Mouse (Mus musculus) T-cell, adult 2 months (primary cell): ENCODE results near the gene Cldn9.

Source experiments
- DNase-seq: peaks from one replicate; pipeline ENCODE4 v3.0.0; 2022; ENCODE audit warnings: low spot score

Cldn9 gene

DNA sequence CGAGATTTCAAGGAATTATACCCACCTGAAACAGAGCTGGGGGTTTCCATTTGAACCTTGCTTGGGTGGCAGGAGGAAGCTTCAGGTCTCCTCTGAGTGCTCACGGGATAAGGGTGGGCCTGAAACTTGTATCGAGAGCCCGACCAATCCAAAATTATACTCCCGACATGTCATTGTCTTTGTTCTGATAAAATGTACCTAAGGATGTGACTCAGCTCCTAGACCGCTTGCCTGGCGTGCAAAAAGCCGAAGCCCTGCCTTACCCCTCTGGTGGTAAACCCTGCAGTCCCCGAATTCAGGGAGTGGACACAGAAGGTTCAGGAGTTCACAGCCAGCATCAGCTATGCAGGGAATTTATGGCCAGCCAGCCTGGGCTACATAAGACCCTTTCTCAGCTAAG is 3.5 kb downstream of the Cldn9 start:
- DNase-seq: no peak

DNA sequence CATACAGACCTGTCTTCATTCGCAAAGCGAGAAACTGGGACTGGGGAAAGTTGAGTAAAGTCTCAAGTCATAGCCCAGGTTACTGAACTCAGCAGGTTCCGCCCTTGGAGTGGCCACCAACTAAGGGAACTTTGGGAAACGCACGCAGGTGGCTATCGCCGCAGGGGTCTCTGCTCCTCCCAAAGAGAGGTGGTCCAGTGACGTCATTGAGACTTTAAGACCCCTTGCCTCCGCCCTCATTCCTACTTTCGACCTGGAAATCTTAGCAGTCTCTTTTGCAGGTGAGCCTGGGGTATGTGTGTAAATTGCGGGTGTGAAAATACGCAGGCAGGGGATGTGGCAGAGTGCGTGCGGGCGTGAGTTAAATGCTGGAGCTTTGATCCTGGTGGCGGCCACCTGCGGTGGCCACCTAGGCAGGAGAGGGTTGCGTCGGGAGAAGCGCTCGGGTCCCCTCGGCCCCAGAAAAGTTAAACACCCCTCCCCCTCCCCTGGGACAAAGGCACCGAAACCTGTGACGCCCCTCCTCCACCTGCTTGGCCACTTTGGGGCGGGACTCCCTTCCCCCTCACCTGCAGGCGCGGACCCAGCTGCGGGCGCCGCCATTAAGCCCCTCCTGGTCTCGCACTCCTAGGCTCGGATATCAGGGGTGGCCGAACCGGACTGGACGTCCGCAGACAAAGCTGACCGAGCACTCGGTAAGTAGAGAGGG is 4.5 kb downstream of the Cldn9 start, which contains the start of gene Cldn6:
TSS of gene Cldn6 (plus strand) at position 123 of the 709 bp plus-strand sequence.
- no peak for DNase-seq

DNA sequence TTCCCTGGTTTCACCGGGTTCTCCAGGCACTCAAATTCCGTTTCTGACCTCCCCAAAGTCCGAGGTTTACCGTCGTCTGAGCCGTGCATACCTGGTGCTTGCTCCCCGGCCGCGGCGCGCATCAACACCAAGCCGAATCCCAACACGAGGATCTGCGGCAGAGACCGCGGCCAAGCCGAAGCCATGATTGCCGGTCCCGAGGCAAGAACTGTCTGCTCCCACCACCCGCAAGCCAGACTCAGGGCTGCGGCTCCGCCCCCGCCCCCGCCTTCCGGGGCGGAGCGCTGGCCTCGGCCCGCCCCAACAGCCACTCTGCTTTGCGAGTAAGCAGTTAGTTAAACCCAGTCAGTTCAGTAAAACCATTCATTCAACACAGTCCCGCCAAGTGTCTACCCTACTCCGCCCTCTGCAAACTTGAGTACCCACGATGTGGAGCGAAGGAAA is 6.6 kb downstream of the Cldn9 start, which contains the start of gene Tnfrsf12a:
TSS of gene Tnfrsf12a (minus strand) at position 233 of the 444 bp plus-strand sequence.
- DNase-seq: peak; percentile 92

DNA sequence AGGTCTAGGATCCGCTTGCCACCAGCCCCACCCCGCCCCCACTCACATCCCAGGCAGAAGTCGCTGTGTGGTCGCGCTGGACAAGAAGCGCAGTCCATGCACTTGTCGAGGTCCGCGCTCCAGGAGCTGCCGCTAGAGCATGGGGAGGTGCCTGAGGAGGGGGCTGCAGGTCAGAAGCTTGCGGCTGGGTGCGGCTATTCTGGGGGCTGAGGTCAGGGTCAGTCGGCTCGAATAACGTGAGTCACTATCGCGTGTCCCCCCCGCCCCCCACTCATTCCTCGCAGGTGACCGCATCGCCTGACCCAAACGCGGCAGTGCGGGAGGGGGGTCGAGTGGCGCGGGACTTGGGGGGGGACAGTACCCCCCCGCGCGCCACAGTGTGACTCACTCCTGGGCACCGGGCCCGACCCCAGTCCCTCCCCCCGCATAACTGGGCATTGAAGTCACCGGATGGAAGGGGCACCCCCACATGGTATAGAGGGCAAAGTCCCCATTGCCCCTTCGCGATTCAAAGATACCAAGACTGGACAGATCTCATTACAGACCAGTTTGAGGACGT is 7.3 kb downstream of the Cldn9 start:
- no peak for DNase-seq

DNA sequence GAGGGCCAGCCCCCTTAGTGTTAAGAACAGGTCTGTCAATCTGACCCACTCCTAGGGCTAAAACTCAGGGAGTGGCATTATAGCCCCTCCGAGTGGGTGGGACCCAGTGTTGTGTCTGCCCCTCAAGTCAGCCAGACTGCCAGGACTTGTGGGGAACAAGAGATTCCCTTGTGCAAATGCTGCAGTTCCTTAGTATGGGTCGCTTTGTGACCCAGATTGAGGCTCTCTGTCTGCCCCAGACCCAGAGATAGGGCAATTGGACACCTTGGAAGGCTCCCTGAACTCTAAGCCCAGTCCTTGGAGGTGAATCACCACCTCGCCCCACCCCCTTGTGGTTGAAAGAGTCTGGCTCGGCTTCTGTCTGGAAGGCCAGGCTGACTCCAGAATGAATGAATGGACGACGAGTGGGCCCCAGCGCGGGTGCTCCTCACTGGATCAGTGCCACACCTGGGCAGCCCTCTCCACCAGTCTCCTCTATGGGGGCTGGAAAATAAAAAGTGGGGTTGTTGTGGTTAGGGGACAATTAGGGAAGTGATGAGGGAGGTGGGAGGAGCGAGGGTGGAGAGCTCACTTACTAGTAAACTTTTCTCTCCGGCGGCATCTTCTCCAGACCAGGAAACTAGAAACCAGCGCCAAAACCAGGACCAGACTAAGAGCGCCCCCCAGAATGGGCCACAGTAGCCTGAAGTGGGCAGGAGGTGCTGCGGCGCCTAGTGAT is 8.1 kb downstream of the Cldn9 start:
- no peak for DNase-seq

DNA sequence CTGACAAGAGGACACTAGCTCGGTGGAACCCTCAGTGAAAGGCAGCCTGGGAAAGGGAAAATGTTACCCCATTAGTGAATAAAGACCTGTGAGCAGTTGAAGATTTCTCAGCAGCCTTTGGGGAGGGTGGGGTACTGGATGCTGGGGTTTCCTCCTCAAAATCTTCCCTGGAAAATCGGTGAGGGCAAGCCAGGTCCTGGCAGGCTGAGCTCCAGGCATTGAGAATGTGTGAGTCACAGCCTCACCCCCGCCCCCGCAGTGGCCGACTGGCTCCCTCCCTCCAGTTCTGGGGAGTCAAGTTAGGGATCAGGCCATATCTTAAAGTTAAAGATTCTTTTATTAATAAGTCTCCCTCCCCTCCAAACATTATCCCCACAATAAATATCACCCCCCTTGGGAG is 8.7 kb downstream of the Cldn9 start:
- DNase-seq: no peak

DNA sequence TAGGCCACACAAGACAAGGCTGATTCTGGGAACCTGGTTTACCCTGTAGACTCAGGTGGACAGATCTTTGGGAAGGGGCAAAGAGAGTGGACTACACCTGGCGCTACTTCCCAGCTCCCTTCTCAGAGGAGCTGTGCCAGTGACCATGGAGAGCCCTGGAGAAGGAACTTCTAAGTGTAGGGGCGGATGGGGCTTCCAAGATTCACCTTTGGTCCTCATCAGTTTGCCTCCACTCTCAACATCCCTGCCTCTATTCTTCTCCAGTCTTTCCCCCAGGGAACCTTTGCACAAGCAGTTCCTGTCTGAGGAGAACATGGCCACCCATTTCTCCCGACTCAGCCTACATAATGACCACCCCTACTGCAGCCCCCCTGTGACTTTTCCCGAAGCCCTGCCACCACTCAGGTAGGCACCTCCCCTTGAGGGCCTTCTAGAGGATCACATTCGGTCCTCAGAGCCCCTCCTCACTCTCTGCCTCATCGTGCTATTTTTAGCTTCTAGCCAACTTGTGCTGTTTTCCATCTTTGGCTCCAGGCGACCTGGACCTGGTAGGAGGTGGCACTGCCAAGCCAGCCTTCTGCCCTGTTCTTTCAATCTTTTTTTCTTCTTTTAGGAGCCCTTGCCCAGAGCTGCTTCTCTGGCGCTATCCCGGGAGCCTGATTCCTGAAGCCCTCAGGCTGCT is 9.4 kb downstream of the Cldn9 start:
- no peak for DNase-seq

DNA sequence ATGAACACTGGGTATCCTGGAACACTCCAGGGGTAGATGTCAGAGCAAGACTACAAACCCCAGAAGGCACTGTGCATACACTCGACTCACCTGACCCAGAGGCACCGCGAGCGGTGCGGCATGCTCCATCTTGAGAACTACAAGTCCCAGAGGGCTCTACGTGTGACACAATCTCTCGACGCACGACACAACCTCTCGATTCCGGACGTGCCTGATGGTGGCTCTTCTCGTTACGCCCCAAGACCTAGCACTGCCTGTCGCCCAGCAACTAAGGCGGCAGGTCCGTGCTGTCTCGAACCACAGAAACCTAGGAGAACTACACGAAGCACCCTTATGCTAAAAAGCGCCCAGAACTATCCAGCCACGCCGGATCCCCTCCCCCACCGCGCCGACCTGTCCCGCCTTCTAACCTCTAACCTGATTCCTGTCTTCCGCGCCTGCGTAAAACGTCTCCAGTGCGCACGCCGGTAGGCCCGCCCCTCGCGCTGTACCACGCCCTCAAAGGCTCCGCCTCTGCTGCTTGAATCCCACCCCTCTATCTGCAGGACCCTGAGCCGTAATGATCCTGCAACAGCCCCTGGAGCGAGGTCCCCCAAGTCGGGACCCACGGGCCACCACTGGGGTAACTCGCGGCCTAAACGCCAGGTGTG is 10.3 kb downstream of the Cldn9 start, which contains the start of the genes Hcfc1r1 and Thoc6:
TSS of gene Hcfc1r1 (plus strand) at position 173 of the 650 bp plus-strand sequence.
TSS of gene Thoc6 (minus strand) at position 459 of the 650 bp plus-strand sequence.
- DNase-seq: peak; percentile 92

DNA sequence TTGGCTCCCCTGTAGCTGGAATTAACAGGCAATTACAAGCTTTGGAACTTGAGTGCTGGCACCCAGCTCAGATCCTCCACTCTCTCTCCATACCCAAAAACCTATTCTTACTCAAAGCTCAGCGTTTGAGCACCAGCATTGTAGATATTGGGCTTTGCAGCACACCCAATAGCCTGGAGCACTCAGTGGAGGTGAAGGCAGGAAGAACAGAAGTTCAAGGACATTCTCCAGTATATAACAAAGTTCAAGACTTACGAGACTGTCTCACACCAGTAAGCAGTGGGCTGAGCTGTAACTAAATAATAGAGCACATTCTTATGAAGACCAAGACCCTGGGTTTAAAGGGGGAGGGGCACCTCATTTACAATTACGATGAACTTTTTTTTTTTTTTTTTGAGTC is 11.1 kb downstream of the Cldn9 start:
- DNase-seq: no peak

DNA sequence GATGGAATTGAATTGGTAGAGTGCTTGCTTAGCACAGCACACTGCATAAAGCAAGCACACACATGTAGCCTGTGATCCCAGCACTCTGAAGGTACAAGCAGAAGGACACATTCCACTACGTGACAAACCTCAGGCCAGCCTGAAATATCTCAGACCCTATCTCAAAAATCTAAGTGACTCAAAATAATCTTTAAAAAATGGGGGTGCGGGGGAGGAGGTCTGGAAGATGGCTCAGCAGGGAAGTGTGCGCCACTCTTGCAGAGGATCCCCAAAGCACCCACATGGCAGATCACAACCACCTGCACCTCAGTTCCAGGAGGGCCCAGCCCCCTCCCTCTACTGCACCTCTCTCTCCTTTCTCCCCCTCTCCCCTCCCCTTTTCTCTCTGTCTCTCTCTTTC is 12.3 kb downstream of the Cldn9 start:
- no peak for DNase-seq

DNA sequence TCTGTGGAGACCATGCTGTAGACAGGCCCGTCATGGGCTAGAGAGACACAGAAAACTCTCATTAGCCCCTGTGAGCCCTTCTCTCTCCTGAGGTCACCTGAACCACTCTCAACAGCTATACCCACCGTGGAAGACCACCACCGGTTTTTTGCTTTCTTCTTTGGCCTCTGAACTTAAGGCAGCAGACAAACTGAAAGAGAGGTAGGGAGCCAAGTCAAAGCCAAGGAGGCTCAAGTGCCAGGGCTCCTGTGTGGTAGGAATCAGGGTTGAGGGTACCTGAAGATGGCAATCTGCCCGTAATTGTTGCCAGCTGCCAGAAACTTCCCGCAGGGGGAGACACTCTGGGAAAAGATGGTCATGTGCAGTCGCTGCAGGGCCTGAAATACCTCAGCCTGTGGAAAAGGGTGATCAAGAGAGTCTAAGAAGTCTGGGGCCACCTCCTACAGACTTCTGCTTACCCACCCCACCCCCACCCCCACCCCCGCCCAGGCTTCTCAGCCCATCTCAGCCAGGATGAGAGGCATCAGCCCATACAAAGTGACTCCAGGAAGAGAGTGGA is 13.2 kb downstream of the Cldn9 start:
- no peak for DNase-seq

DNA sequence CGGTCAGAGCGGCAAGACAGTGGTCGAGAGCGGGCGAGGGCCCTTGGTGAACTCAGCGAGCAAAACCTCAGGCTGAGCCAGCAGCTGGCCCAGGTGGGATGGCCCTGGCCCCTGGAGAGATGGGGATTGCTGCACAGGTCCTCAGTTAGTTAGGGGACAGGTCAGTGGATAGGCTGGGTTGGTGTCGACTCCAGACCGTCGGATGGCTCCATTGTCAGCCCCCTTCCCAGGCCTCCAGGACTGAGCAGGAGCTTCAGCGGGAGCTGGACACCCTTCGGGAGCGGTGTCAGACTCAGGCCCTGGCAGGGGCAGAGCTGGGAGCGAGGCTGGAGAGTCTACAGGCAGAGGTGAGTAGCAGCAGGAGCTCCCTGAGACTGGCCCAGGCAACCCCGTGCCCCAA is 18.3 kb downstream of the Cldn9 start:
- DNase-seq: no peak

DNA sequence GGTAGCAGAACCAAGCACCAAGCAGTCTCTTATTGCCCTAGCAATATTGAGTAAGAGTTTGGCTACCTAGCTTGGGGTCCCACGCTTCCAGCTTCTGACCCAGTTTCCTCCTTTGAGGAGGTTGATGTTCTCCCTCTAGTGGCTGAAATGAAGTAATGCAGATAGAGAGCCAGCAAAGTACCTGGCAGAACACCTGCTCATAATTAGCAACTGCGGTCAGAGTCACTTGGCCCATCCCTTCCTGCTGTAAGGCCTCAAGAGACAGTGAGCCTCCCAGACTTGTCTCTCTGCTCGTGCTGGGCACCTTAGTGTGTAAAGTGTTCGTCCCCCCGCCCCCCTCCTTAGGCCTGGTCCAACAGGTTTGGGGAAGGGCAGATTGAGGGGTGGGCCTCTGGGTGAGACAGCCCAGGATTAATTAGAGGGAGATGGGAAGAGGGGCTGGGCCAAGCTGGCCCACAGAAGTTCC is 19.2 kb downstream of the Cldn9 start:
- DNase-seq: peak; percentile 37

DNA sequence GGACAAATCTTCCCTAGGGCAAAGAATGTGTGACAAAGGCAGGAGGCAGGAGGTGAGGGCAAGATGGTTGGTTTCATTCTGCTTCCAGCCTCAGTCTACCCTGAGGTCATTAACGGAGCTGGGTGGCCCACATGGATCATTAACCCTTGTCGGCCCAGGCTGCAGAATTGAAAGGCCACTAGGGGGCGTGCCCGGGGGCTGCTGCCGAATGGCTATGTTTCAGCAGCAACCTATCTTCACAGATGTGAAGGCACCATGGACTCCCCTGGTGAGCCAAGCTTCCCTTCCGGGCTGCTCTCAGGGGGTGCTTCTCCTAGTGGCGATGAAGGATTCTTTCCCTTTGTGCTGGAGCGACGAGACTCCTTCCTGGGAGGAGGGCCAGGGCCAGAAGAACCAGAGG is 22.3 kb downstream of the Cldn9 start:
- DNase-seq: no peak

DNA sequence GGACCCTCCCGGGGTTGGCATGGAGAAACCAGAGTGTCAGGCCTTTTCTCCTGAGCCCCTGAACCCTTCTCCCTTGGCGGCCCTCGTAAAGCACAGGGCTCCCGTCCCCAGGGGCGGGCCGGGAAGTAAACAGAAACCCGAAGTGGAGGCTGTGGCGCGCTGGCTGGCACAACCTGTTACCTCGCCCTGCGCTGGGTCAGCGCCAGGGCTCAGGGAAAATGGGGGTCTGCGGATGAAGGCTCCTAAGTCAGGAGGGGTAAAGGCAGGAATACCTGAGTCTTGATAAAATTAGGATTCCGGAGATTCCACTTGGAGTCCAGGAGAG is 23.0 kb downstream of the Cldn9 start:
- no peak for DNase-seq

DNA sequence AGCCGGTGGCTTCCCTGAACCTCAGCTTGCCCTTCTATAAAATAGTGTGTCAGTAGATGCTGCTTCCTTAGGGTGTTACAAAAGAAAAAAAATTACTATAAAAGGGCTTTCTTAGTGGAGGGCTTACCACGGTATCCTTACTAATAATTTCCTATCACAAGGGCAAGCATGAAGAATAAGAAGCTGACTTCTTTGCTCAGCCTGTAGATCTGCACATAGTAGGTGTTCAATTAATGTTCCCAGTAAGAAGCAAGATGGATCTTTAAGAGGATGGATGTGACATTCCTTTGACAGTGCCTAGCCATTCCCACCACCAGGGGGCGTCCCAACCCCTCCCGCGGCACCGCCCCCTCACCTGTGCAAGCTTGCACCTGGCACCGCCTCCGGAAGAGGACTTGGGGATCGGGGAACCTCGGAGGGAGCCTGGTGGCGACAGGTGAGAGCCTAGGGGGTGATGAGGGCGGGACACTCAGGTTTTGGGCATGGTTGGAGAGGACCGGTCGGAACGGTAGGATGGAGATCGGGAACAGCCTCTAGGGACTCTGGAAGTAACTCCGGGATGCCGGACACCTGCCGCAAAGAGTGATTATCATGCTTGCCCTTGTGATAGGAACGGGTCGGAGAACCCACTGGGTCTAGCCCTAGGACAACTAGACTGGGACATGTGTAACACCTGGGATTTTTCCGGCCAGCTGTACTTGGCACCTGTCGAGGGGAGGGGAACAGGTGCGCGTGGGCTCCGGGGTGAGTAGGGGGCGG is 23.5 kb downstream of the Cldn9 start, which contains the start of gene Bicdl2:
TSS of gene Bicdl2 (plus strand) at position 390 of the 759 bp plus-strand sequence.
- DNase-seq: peak; percentile 55

DNA sequence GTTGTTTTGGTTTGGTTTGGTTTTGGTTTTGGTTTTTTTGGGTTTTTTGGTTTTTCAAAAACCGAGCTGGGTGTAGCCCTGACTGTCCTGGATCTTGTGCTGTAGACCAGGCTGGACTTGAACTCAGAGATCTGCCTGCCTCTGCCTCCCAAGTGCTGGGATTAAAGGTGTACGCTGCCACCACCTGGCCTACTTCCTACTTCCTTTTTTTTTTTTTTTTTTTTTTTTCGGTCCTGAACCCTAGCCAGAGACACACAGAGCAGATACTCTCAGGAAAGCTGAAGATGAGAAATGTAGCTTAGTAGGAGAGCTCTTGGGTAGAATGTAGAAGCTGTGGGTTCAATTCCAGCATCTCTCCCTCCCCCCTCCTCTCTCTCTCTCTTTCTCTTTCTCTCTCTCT is 25.4 kb downstream of the Cldn9 start:
- DNase-seq: no peak

DNA sequence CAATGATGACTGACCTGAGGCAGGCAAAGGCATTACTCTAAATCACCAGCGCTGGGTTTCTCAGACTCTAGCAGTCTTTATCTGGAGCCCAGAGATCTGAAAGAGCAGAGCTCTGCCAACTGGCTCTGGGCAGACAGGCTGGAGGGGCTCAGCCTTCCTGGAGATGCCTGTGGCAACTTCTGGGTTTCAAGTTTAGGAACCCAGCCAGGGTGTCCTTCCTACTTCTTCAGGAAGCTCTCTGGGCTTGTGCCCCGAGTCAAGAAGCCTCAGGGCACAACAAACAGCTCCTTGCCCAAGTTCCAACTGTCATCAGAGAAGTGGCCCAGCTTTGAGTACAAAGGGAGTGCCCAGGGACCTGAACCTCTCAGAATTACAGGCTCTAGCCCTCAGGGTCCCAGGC is 29.4 kb downstream of the Cldn9 start:
- no peak for DNase-seq

DNA sequence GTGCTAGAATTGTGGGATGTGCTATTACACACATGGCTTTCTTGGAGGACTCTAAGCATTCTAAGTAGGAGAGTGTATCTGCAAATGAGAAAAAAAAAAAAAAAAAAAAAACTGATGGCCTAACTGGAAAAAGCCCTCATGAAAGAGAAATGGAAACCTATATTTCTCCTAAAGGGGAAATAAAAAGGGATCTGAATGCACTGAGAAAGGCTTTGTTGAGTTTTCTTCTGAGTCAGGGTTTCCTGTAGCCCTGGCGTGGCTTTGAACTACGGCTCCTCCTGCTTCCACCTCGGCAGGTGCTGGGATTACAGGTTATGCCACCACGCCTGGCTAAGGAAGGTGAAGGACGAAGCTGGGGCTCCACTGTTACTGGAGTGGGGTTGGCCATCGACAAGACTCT is 29.8 kb downstream of the Cldn9 start:
- DNase-seq: no peak

DNA sequence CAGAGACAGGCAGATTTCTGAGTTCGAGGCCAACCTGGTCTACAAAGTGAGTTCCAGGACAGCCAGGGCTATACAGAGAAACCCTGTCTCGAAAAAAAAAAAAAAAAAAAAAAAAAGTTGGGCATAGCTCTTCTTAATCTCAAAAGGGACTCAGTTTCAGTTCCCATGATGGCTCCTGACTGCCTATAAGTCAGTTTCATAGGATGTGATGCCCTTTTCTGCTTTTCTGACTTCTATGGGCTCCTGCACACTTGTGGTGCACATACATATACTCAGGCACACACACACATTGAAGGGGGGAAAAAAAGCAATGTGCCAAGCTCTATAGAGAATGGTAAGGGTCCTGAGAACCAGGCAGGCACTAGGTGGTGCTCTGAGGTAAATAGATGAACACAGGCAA is 30.5 kb downstream of the Cldn9 start:
- no peak for DNase-seq

DNA sequence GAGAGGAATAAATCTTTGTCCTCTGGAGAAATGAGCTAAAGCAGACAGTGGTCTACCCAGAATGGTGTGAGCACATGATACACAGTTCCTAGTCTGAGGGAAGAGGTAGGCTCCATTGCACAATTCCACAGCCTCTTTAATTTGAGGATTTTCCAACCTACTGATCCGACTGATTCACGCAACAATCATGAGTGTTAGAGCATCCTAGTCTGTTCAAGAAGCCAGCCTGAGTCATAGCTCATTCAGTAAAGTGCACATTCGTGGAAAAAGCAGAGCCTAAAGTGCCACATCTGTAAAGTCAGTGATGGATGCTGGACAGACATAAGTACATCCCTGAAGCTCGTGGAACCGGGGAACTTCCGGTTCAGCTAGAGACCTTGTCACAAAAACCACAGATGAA is 32.5 kb downstream of the Cldn9 start:
- DNase-seq: no peak
